Mouse (Mus musculus): ENCODE data around the gene Apom. TPM values are rescaled to one million over a fixed set of nuclear protein-coding genes. Genes with fewer than 3 reads are reported as not detected.

Gene Apom
- total and polyA plus RNA-seq, 3 experiments = 0.15 to 0.79 TPM; not detected in 1

GRCm38 (mm10) chr17:35178528-35178927 lies 46.7 kb upstream of the Apom start:
- no peaks in the 10 kb centered on the region for H3K27me3 ChIP-seq (ENCODE audit: control insufficient read depth in 1 of 2, insufficient read depth in 2 of 2, low read length in 2 of 2)
- TF ChIP-seq RAD21 (IDR thresholded peaks at IDR 0.05; ENCODE audit: low read depth, low read length) (peak; percentile 98), CTCF (IDR thresholded peaks at IDR 0.05 in 2 of 3, conservative IDR thresholded peaks at IDR 0.05 in 1 of 3; ENCODE audit: control insufficient read depth in 1 of 3, insufficient read depth in 1 of 3, low read depth in 2 of 3, low read length in 3 of 3, poor library complexity in 1 of 3, severe bottlenecking in 1 of 3) (peak; percentile 91 to 98 (median 97)), E2F4 (IDR thresholded peaks at IDR 0.05; ENCODE audit: borderline replicate concordance, low read depth, low read length) (no peak), SMC3 (IDR thresholded peaks at IDR 0.05; ENCODE audit: low read depth, low read length) (peak; percentile 98), ZC3H11A (IDR thresholded peaks at IDR 0.05; ENCODE audit: low read depth, low read length) (peak; percentile 96), SIN3A (IDR thresholded peaks at IDR 0.05; ENCODE audit: low read length) (peak; percentile 53), ZNF384 (IDR thresholded peaks at IDR 0.05; ENCODE audit: low read depth, low read length) (no peak)
- H3K79me2 ChIP-seq (ENCODE audit: control insufficient read depth, insufficient read depth, low read length, poor library complexity) = no peaks in the 10 kb centered on the region
- H3K36me3 ChIP-seq (ENCODE audit: control insufficient read depth in 1 of 2, insufficient read depth in 2 of 2, low read length in 2 of 2) = peaks cover 0 to 12% of the 10 kb centered on the region in 2 experiments; a peak in 2 of 4 replicates
- no peak overlapping the region for H3K4me3 ChIP-seq (ENCODE audit: control insufficient read depth in 1 of 2, insufficient read depth in 1 of 2, low read depth in 2 of 2, low read length in 2 of 2)
- H3K4me1 ChIP-seq (ENCODE audit: control insufficient read depth in 1 of 2, insufficient read depth in 2 of 2, low read length in 2 of 2) = peaks cover 7 to 9% of the 10 kb centered on the region in 2 experiments
- no peaks in the 10 kb centered on the region for H3K9me3 ChIP-seq (replicated peaks; ENCODE audit: insufficient read depth, low read length)
- no peak overlapping the region for H3K9ac ChIP-seq (ENCODE audit: control insufficient read depth, low read depth, low read length, poor library complexity, severe bottlenecking)
- H3K27ac ChIP-seq (ENCODE audit: control insufficient read depth, low read depth, low read length) = no peak overlapping the region
- DNase-seq (ENCODE audit: low read depth, low spot score) = peak; percentile 82

- H3K4me1 ChIP-seq (ENCODE audit: control insufficient read depth in 1 of 2, insufficient read depth in 2 of 2, low read length in 2 of 2) = peaks cover 12 to 22% of the 10 kb centered on the region in 2 experiments
- no peak within 1 kb of the TSS for H3K4me3 ChIP-seq (ENCODE audit: control insufficient read depth in 1 of 2, insufficient read depth in 1 of 2, low read depth in 2 of 2, low read length in 2 of 2)
- no peak within 1 kb of the TSS for H3K9ac ChIP-seq (ENCODE audit: control insufficient read depth, low read depth, low read length, poor library complexity, severe bottlenecking)
- H3K27me3 ChIP-seq (ENCODE audit: control insufficient read depth in 1 of 2, insufficient read depth in 2 of 2, low read length in 2 of 2) = no peaks in the 10 kb centered on the region
- no peak for TF ChIP-seq ETS1 (IDR thresholded peaks at IDR 0.05; ENCODE audit: low read depth, low read length)
- no peak for TF ChIP-seq RCOR1 (IDR thresholded peaks at IDR 0.05; ENCODE audit: low read depth, low read length)
- no peak for TF ChIP-seq CHD1 (IDR thresholded peaks at IDR 0.05; ENCODE audit: low read depth, low read length)
- no peak for TF ChIP-seq EP300 (IDR thresholded peaks at IDR 0.05; ENCODE audit: low read depth in 1 of 2, low read length in 2 of 2)
- no peak for TF ChIP-seq ELF1 (IDR thresholded peaks at IDR 0.05; ENCODE audit: low read depth, low read length)
- TF ChIP-seq MAX (IDR thresholded peaks at IDR 0.05; ENCODE audit: low read length) = no peak
- no peak for TF ChIP-seq ZNF384 (IDR thresholded peaks at IDR 0.05; ENCODE audit: low read depth, low read length)
- TF ChIP-seq HCFC1 (IDR thresholded peaks at IDR 0.05; ENCODE audit: low read depth, low read length) = no peak
- no peak for TF ChIP-seq POLR2AphosphoS5 (IDR thresholded peaks at IDR 0.05; ENCODE audit: borderline replicate concordance, low read depth, low read length)
- no peak for TF ChIP-seq GATA1 (IDR thresholded peaks at IDR 0.05; ENCODE audit: low read depth, low read length)
- no peak for TF ChIP-seq POLR2AphosphoS2 (IDR thresholded peaks at IDR 0.05; ENCODE audit: low read length)
- no peak for TF ChIP-seq POLR2A (IDR thresholded peaks at IDR 0.05; ENCODE audit: control insufficient read depth in 1 of 2, insufficient read depth in 1 of 2, low read depth in 1 of 2, low read length in 2 of 2, poor library complexity in 1 of 2)
- no peak for TF ChIP-seq GABPA (IDR thresholded peaks at IDR 0.05; ENCODE audit: low read depth, low read length)
- TF ChIP-seq TCF12 (IDR thresholded peaks at IDR 0.05; ENCODE audit: low read depth, low read length) = no peak
- TF ChIP-seq NRF1 (IDR thresholded peaks at IDR 0.05; ENCODE audit: insufficient read depth, low read depth, low read length, poor library complexity, severe bottlenecking) = no peak
- no peak for TF ChIP-seq MYB (IDR thresholded peaks at IDR 0.05; ENCODE audit: low read depth, low read length)
- no peak for TF ChIP-seq NELFE (IDR thresholded peaks at IDR 0.05; ENCODE audit: low read depth, low read length)
- H3K79me2 ChIP-seq (ENCODE audit: control insufficient read depth, insufficient read depth, low read length, poor library complexity) = no peaks in the 10 kb centered on the region
- H3K9me3 ChIP-seq (replicated peaks; ENCODE audit: insufficient read depth, low read length) = no peaks in the 10 kb centered on the region
- peak within 1 kb of the TSS; percentile 39 for H3K27ac ChIP-seq (ENCODE audit: control insufficient read depth, low read depth, low read length)
- peaks cover 0 to 15% of the 10 kb centered on the region in 2 experiments; a peak in 2 of 4 replicates for H3K36me3 ChIP-seq (ENCODE audit: control insufficient read depth in 1 of 2, insufficient read depth in 2 of 2, low read length in 2 of 2)
- no peak for DNase-seq (ENCODE audit: low read depth, low spot score)
Measured at GRCm38 (mm10) chr17:35175968-35176367, 44.1 kb upstream of the Apom start, which contains the start of gene Aif1. Gene Aif1 (minus strand): TSS chr17:35176068.
